Mouse (Mus musculus): ENCODE data around the gene Otud5. TPM values are rescaled to one million over a fixed set of nuclear protein-coding genes. Genes with fewer than 3 reads are reported as not detected.

Gene Otud5
- polyA plus RNA-seq, 1 experiment from 2014 or later: 53.2 TPM

- no peak for ATAC-seq
- Histone ChIP-seq H3K27me3 (no peaks in the 10 kb centered on the region), H3K9ac (replicated peaks) (no peak overlapping the region), H3K4me1 (replicated peaks) (no peaks in the 10 kb centered on the region), H3K4me2 (replicated peaks) (no peak overlapping the region), H3K36me3 (peaks cover 7% of the 10 kb centered on the region; the same call in 1 of the 2 replicates), H3K4me3 (replicated peaks) (no peak overlapping the region), H3K9me3 (no peaks in the 10 kb centered on the region), H3K27ac (no peak overlapping the region)
- WGBS: 85% methylated on average over 3 of the region's 3 CpGs
These were observed 18.1 kb downstream of the Otud5 start for GRCm38 (mm10) chrX:7859191-7859753.

- no peaks in the 10 kb centered on the region for H3K27me3 ChIP-seq
- no peaks in the 10 kb centered on the region for H3K9me3 ChIP-seq
- 79% methylated on average over 1 of the region's 1 CpGs for WGBS
- no peak overlapping the region for H3K4me3 ChIP-seq (replicated peaks)
- no peak overlapping the region for H3K4me2 ChIP-seq (replicated peaks)
- H3K27ac ChIP-seq: no peak overlapping the region
- no peak overlapping the region for H3K9ac ChIP-seq (replicated peaks)
- H3K36me3 ChIP-seq: peaks cover 9% of the 10 kb centered on the region; the same call in 1 of the 2 replicates
- H3K4me1 ChIP-seq (replicated peaks): no peaks in the 10 kb centered on the region; the same call in 1 of the 2 replicates
- no peak for ATAC-seq
These were observed 22.0 kb downstream of the Otud5 start for GRCm38 (mm10) chrX:7863181-7863580.

GRCm38 (mm10) chrX:7864551-7864950 is 23.4 kb downstream of the Otud5 start:
- Histone ChIP-seq H3K9me3 (no peaks in the 10 kb centered on the region), H3K36me3 (peaks cover 11% of the 10 kb centered on the region; the same call in 1 of the 2 replicates), H3K4me3 (replicated peaks) (no peak overlapping the region), H3K27me3 (no peaks in the 10 kb centered on the region), H3K27ac (no peak overlapping the region), H3K9ac (replicated peaks) (no peak overlapping the region), H3K4me2 (replicated peaks) (no peak overlapping the region), H3K4me1 (replicated peaks) (no peaks in the 10 kb centered on the region; the same call in 1 of the 2 replicates)
- ATAC-seq: no peak
- WGBS: 79% methylated on average over 3 of the region's 3 CpGs

- Histone ChIP-seq H3K27ac (no peak overlapping the region), H3K36me3 (peaks cover 10% of the 10 kb centered on the region; the same call in 1 of the 2 replicates), H3K4me1 (replicated peaks) (no peaks in the 10 kb centered on the region; the same call in 1 of the 2 replicates), H3K27me3 (no peaks in the 10 kb centered on the region), H3K4me3 (replicated peaks) (no peak overlapping the region), H3K9me3 (no peaks in the 10 kb centered on the region), H3K4me2 (replicated peaks) (no peak overlapping the region), H3K9ac (replicated peaks) (no peak overlapping the region)
- WGBS: 79% methylated on average over 2 of the region's 2 CpGs
- ATAC-seq: no peak
These were observed 24.2 kb downstream of the Otud5 start for GRCm38 (mm10) chrX:7865343-7865742.

GRCm38 (mm10) chrX:7865786-7866185 is 24.6 kb downstream of the Otud5 start:
- H3K9ac ChIP-seq (replicated peaks): no peak overlapping the region
- no peak for ATAC-seq
- 74% methylated on average over 2 of the region's 2 CpGs for WGBS

GRCm38 (mm10) chrX:7867141-7867540 is 26.0 kb downstream of the Otud5 start:
- H3K36me3 ChIP-seq: peaks cover 15% of the 10 kb centered on the region; the same call in 1 of the 2 replicates
- H3K9me3 ChIP-seq: no peaks in the 10 kb centered on the region
- H3K4me3 ChIP-seq (replicated peaks): no peak overlapping the region
- H3K9ac ChIP-seq (replicated peaks): no peak overlapping the region
- no peaks in the 10 kb centered on the region for H3K27me3 ChIP-seq
- WGBS: 85% methylated on average over 1 of the region's 1 CpGs
- H3K4me2 ChIP-seq (replicated peaks): no peak overlapping the region
- H3K4me1 ChIP-seq (replicated peaks): no peaks in the 10 kb centered on the region; the same call in 1 of the 2 replicates
- ATAC-seq: no peak
- no peak overlapping the region for H3K27ac ChIP-seq

More at GRCm38 (mm10) chrX:7865786-7866185, 24.6 kb downstream of the Otud5 start:
- H3K27ac ChIP-seq: no peak overlapping the region
- no peak overlapping the region for H3K4me3 ChIP-seq (replicated peaks)
- H3K36me3 ChIP-seq: peaks cover 10% of the 10 kb centered on the region; the same call in 1 of the 2 replicates
- H3K4me1 ChIP-seq (replicated peaks): no peaks in the 10 kb centered on the region; the same call in 1 of the 2 replicates
- H3K9me3 ChIP-seq: no peaks in the 10 kb centered on the region
- no peaks in the 10 kb centered on the region for H3K27me3 ChIP-seq
- H3K4me2 ChIP-seq (replicated peaks): no peak overlapping the region

- H3K4me2 ChIP-seq (replicated peaks): no peak overlapping the region
These were observed 27.3 kb downstream of the Otud5 start for GRCm38 (mm10) chrX:7868506-7868905.

GRCm38 (mm10) chrX:7869826-7870225 is 28.7 kb downstream of the Otud5 start:
- Histone ChIP-seq H3K4me2 (replicated peaks) (no peak overlapping the region), H3K27me3 (no peaks in the 10 kb centered on the region), H3K9me3 (no peaks in the 10 kb centered on the region), H3K4me1 (replicated peaks) (no peaks in the 10 kb centered on the region; the same call in 1 of the 2 replicates), H3K9ac (replicated peaks) (no peak overlapping the region), H3K36me3 (peaks cover 36% of the 10 kb centered on the region), H3K27ac (no peak overlapping the region), H3K4me3 (replicated peaks) (no peak overlapping the region)
- WGBS: 28% methylated on average over 3 of the region's 3 CpGs
- ATAC-seq: no peak

More at GRCm38 (mm10) chrX:7868506-7868905, 27.3 kb downstream of the Otud5 start:
- 50% methylated on average over 2 of the region's 2 CpGs for WGBS
- Histone ChIP-seq H3K27me3 (no peaks in the 10 kb centered on the region), H3K4me1 (replicated peaks) (no peaks in the 10 kb centered on the region; the same call in 1 of the 2 replicates), H3K27ac (no peak overlapping the region), H3K36me3 (peaks cover 23% of the 10 kb centered on the region), H3K9me3 (no peaks in the 10 kb centered on the region), H3K9ac (replicated peaks) (no peak overlapping the region), H3K4me3 (replicated peaks) (no peak overlapping the region)
- no peak for ATAC-seq

- H3K4me2 ChIP-seq (replicated peaks): peak within 1 kb of the TSS; percentile 89
- H3K4me3 ChIP-seq (replicated peaks): peak within 1 kb of the TSS; percentile 57
- H3K27me3 ChIP-seq: no peaks in the 10 kb centered on the region
- WGBS: 23% methylated on average over 30 of the region's 38 CpGs
- H3K36me3 ChIP-seq: peaks cover 20% of the 10 kb centered on the region
- peaks cover 14% of the 10 kb centered on the region; the same call in 1 of the 2 replicates for H3K4me1 ChIP-seq (replicated peaks)
- peak within 1 kb of the TSS; percentile 69 for H3K9ac ChIP-seq (replicated peaks)
- no peaks in the 10 kb centered on the region for H3K9me3 ChIP-seq
- peak; percentile 91 for ATAC-seq
- H3K27ac ChIP-seq: peak within 1 kb of the TSS; percentile 39
These were observed 36.8 kb downstream of the Otud5 start, which contains the start of gene Pim2 for GRCm38 (mm10) chrX:7878007-7878419. Gene Pim2 (plus strand): TSS chrX:7878262.

- Histone ChIP-seq H3K27me3 (no peaks in the 10 kb centered on the region), H3K4me3 (replicated peaks) (peak overlapping the region; percentile 57), H3K4me2 (replicated peaks) (peak overlapping the region; percentile 89), H3K9ac (replicated peaks) (peak overlapping the region; percentile 69), H3K27ac (peak overlapping the region; percentile 30), H3K36me3 (peaks cover 17% of the 10 kb centered on the region), H3K4me1 (replicated peaks) (peaks cover 14% of the 10 kb centered on the region; the same call in 1 of the 2 replicates), H3K9me3 (no peaks in the 10 kb centered on the region)
- 23% methylated on average over 21 of the region's 21 CpGs for WGBS
- ATAC-seq: peak; percentile 63; the same call in 1 of the 2 replicates
These were observed 37.3 kb downstream of the Otud5 start for GRCm38 (mm10) chrX:7878495-7878894.

GRCm38 (mm10) chrX:7879819-7880218 is 38.7 kb downstream of the Otud5 start:
- H3K27me3 ChIP-seq: no peaks in the 10 kb centered on the region
- peak; percentile 21 for ATAC-seq
- no peaks in the 10 kb centered on the region for H3K9me3 ChIP-seq
- H3K36me3 ChIP-seq: peaks cover 4% of the 10 kb centered on the region
- peaks cover 17% of the 10 kb centered on the region; the same call in 1 of the 2 replicates for H3K4me1 ChIP-seq (replicated peaks)
- peak overlapping the region; percentile 89 for H3K4me2 ChIP-seq (replicated peaks)
- peak overlapping the region; percentile 57 for H3K4me3 ChIP-seq (replicated peaks)
- WGBS: 17% methylated on average over 11 of the region's 11 CpGs
- peak overlapping the region; percentile 19; the same call in 1 of the 2 replicates for H3K27ac ChIP-seq
- H3K9ac ChIP-seq (replicated peaks): no peak overlapping the region

- WGBS: 13% methylated on average over 49 of the region's 49 CpGs
- Histone ChIP-seq H3K27me3 (no peaks in the 10 kb centered on the region), H3K27ac (peak within 1 kb of the TSS; percentile 86), H3K9me3 (no peaks in the 10 kb centered on the region), H3K36me3 (no peaks in the 10 kb centered on the region), H3K9ac (replicated peaks) (peak within 1 kb of the TSS; percentile 59), H3K4me3 (replicated peaks) (peak within 1 kb of the TSS; percentile 57), H3K4me2 (replicated peaks) (peak within 1 kb of the TSS; percentile 66), H3K4me1 (replicated peaks) (peaks cover 19% of the 10 kb centered on the region; the same call in 1 of the 2 replicates)
- ATAC-seq: peak; percentile 90
These were observed 42.8 kb downstream of the Otud5 start, which contains the start of gene Slc35a2 for GRCm38 (mm10) chrX:7883841-7884567. Gene Slc35a2 (plus strand): TSS chrX:7884028.
